Mouse (Mus musculus) G1E (cell line): ENCODE measurements around the gene Nfatc2.

ENCODE experiments used
- CTCF ChIP-seq: IDR thresholded peaks from 2 replicates; pipeline ENCODE4 v1.5.1; 2012; ENCODE audit warnings: low read depth, low read length, inconsistent platforms, mixed read lengths
- POLR2AphosphoS5 ChIP-seq: IDR thresholded peaks from 2 replicates; pipeline ENCODE4 v1.6.1; 2012; ENCODE audit warnings: low read depth, low read length, inconsistent platforms; ENCODE audit not compliant: insufficient replicate concordance
- TAL1 ChIP-seq: conservative IDR thresholded peaks from 2 replicates; pipeline ENCODE4 v1.6.1; 2012; ENCODE audit warnings: low read depth, low read length, inconsistent platforms, mixed read lengths

DNA sequence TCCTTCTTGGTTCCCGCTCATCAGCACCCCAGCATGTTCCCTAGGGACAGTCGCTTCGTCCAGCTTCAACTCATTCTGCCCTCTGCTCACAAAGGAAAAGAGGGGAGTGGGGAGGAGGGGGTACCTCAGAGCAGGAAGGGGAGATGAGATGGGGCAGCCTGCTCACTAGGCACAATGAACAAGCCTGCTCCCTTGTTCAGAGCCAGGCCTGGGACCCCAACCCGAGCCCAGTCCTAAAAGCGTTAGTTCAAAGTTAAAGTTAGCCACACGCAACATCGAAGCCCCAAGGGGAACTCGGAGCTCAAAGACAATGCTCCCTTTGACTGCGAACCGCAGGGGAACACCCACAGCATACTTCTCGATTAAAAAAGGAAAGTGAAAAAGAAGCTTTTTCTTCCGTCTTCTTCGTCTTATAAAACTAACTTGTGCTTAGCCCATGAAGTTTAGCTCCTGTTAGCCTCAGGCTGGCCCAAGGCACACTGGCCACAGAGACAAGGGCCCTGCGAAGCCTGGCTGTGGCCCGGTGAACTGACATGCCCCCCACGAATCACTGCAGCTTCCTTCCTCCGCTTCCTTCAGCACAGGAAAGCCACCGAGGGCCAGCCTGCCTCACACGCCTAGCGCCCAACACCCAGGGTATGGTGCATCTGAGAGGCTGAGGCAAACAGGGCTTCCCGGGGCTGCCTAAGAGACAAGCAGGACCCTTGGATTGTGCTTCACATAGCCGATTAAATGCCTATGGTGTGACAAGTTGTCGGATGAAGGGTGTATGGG is 45.4 kb downstream of the Nfatc2 start:
- no peak for TF ChIP-seq POLR2AphosphoS5
- no peak for TF ChIP-seq CTCF
- no peak for TF ChIP-seq TAL1
